Comparison of ENCODE assay signal across 49 mouse cellular contexts in the genomic region with DNA sequence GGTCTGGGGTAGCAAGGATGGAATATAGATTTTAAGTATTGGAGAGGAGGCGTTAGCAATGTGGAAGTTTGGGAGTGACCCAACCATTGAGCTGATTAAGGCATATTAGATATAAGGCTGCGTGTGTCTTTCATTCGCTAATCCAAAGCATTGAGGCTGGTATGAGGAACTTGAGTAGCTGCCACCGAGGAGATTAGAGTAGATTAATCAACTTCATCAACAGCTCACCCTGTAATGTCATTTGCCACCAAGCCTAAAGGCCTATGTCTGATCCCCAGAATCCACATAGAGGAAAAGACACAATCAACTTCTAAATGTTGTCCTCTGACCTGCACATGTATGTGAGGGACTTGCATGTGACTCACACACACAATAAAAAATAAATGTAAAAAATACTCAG. TPM values are rescaled to one million over a fixed set of nuclear protein-coding genes. Genes with fewer than 3 reads are reported as not detected.
"Had no signal": no experiment of that assay in that cellular context is flagged by ENCODE, and none has a peak within 500 bp of the region (broad histone marks: within the 10 kb centered on the region; RNA-seq: fewer than 3 reads in every experiment).

No protein-coding gene starts in this region.

- H3K9ac ChIP-seq: heart, embryonic 12.5 days; heart, embryonic 13.5 days; heart, embryonic 15.5 days; hindbrain, embryonic 12.5 days; hindbrain, embryonic 13.5 days; hindbrain, embryonic 14.5 days; hindbrain, embryonic 15.5 days; intestine, embryonic 15.5 days; kidney, embryonic 15.5 days had no signal

- H3K4me1 ChIP-seq: heart, embryonic 10.5 days; heart, embryonic 12.5 days; heart, embryonic 13.5 days; heart, embryonic 15.5 days; hindbrain, embryonic 10.5 days; hindbrain, embryonic 12.5 days; hindbrain, embryonic 13.5 days; hindbrain, embryonic 15.5 days; intestine, embryonic 15.5 days; kidney, embryonic 15.5 days had no signal

- H3K27me3 ChIP-seq: heart, embryonic 12.5 days; heart, embryonic 13.5 days; heart, embryonic 15.5 days; hindbrain, embryonic 12.5 days; hindbrain, embryonic 13.5 days; hindbrain, embryonic 15.5 days; intestine, embryonic 15.5 days; kidney, embryonic 15.5 days had no signal

- H3K4me3 ChIP-seq: heart, embryonic 10.5 days; heart, embryonic 12.5 days; heart, embryonic 13.5 days; heart, embryonic 15.5 days; hindbrain, embryonic 10.5 days; hindbrain, embryonic 12.5 days; hindbrain, embryonic 13.5 days; hindbrain, embryonic 15.5 days; intestine, embryonic 15.5 days; kidney, embryonic 15.5 days; layer of hippocampus, adult 2 months had no signal

- H3K36me3 ChIP-seq: heart, embryonic 10.5 days; heart, embryonic 12.5 days; heart, embryonic 13.5 days; heart, embryonic 15.5 days; hindbrain, embryonic 10.5 days; hindbrain, embryonic 12.5 days; hindbrain, embryonic 13.5 days; hindbrain, embryonic 15.5 days; intestine, embryonic 15.5 days; kidney, embryonic 15.5 days had no signal

- H3K27ac ChIP-seq: heart, embryonic 10.5 days; heart, embryonic 13.5 days; heart, embryonic 15.5 days; hindbrain, embryonic 10.5 days; hindbrain, embryonic 12.5 days; hindbrain, embryonic 13.5 days; hindbrain, embryonic 14.5 days; hindbrain, embryonic 15.5 days; intestine, embryonic 15.5 days; kidney, embryonic 15.5 days; kidney, postnatal 0 days; layer of hippocampus, adult 2 months had no signal

- H3K4me2 ChIP-seq: heart, embryonic 11.5 days; heart, embryonic 12.5 days; heart, embryonic 13.5 days; heart, embryonic 15.5 days; hindbrain, embryonic 12.5 days; hindbrain, embryonic 13.5 days; hindbrain, embryonic 14.5 days; hindbrain, embryonic 15.5 days; intestine, embryonic 15.5 days; kidney, embryonic 15.5 days had no signal

- H3K9me3 ChIP-seq: heart, embryonic 10.5 days; heart, embryonic 13.5 days; heart, embryonic 15.5 days; hindbrain, embryonic 10.5 days; hindbrain, embryonic 12.5 days; hindbrain, embryonic 13.5 days; hindbrain, embryonic 15.5 days; intestine, embryonic 15.5 days; kidney, embryonic 15.5 days had no signal

- DNase-seq: heart, postnatal 10 days; heart, postnatal 14 days; heart, postnatal 36 days; heart, postnatal 4 days; kidney, adult 11 months; kidney, adult 18-20 months; kidney, adult 2 months; kidney, adult 8-10 months; kidney, adult 9 months; kidney, postnatal 10 days; kidney, postnatal 14 days; kidney, postnatal 25 days; kidney, postnatal 36 days; kidney, postnatal 4 days; layer of hippocampus, adult 9-11 months; layer of hippocampus, postnatal 36 days had no signal

- ATAC-seq: hindbrain, embryonic 16.5 days; inflammation-experienced regulatory T-cells, adult 6 months; intestine, embryonic 15.5 days; intestine, embryonic 16.5 days; intestine, postnatal 0 days had no signal

RNA-seq across cellular contexts. Expression of gene Bex6, which starts 42.2 kb away (rescaled TPM):
- total RNA-seq: heart, adult 8-10 months; heart, postnatal 10 days; heart, postnatal 14 days; heart, postnatal 25 days; heart, postnatal 36 days; heart, postnatal 4 days; layer of hippocampus, adult 18-20 months; layer of hippocampus, adult 2 months; layer of hippocampus, adult 8-10 months; layer of hippocampus, postnatal 10 days; layer of hippocampus, postnatal 14 days; layer of hippocampus, postnatal 25 days; layer of hippocampus, postnatal 36 days had no signal
- polyA plus RNA-seq: heart, embryonic 12.5 days; heart, embryonic 13.5 days; heart, embryonic 14.5 days; heart, embryonic 15.5 days; heart, postnatal 0 days; hindbrain, embryonic 10.5 days; hindbrain, embryonic 11.5 days; hindbrain, embryonic 12.5 days; hindbrain, embryonic 13.5 days; hindbrain, embryonic 14.5 days; hindbrain, embryonic 15.5 days; hindbrain, embryonic 16.5 days; intestine, embryonic 14.5 days; intestine, embryonic 16.5 days; kidney, adult 2 months; kidney, embryonic 14.5 days; kidney, embryonic 15.5 days; kidney, embryonic 16.5 days; kidney, postnatal 0 days; large intestine, adult 2 months had no signal

RNA-seq across cellular contexts. Expression of gene Smco1, which starts 49.5 kb away (rescaled TPM):
- total RNA-seq: hematopoietic stem cell, adult 5-6 weeks; layer of hippocampus, adult 2 months had no signal
- polyA plus RNA-seq: heart, embryonic 10.5 days; heart, embryonic 11.5 days; heart, embryonic 12.5 days; hindbrain, embryonic 11.5 days; hindbrain, embryonic 15.5 days; hindbrain, embryonic 16.5 days; inflammation-experienced regulatory T-cells, adult 6 months; intestine, embryonic 14.5 days; intestine, embryonic 15.5 days; intestine, embryonic 16.5 days; intestine, postnatal 0 days; kidney, embryonic 14.5 days; kidney, embryonic 15.5 days; kidney, embryonic 16.5 days; kidney, postnatal 0 days; large intestine, adult 2 months had no signal
